Mouse (Mus musculus): ENCODE results near the gene Shroom4.

DNA sequence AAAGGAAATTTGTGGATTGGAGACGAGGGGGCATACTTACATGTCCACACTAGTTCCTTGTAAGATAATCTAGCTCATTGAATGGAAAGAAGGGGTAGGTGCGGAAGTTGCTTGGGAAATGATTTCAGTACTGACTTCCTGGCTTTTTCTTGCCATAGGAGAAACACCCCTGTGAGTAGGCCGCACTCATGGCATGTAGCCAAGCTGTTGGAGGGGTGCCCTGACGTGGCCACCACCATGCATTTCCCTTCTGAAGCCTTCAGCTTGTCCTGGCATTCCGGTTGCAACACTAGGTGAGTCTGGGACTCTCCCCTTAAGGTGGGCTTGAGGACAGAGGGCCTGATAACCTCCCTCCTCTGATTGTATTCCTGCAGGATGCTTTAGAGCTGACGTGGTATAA lies 181.0 kb downstream of the Shroom4 start:
- TF ChIP-seq CTCF (IDR thresholded peaks at IDR 0.05; ENCODE audit: extremely low read depth, insufficient read depth, insufficient read length, insufficient replicate concordance) (no peak), POLR2A (IDR thresholded peaks at IDR 0.05; ENCODE audit: low read depth, low read length) (no peak)

All from spleen, adult 2 months (tissue).